Mouse (Mus musculus) lung, postnatal 36 days (tissue): ENCODE measurements around the gene Mbd5.

Source experiments
- DNase-seq: peaks from one replicate; pipeline ENCODE4 v3.0.0; 2022; ENCODE audit warnings: mixed read lengths

Gene Mbd5

GRCm38 (mm10) chr2:49354066-49354465 is 404.8 kb downstream of the Mbd5 start:
- DNase-seq = no peak

GRCm38 (mm10) chr2:49355867-49356266 is 406.6 kb downstream of the Mbd5 start:
- peak; percentile 37 for DNase-seq

GRCm38 (mm10) chr2:49358128-49358814 is 409.0 kb downstream of the Mbd5 start:
- no peak for DNase-seq

GRCm38 (mm10) chr2:49358839-49359520 is 409.7 kb downstream of the Mbd5 start:
- DNase-seq = peak; percentile 75

- DNase-seq = no peak
These were observed 410.4 kb downstream of the Mbd5 start for GRCm38 (mm10) chr2:49359706-49360105.

- DNase-seq = no peak
These were observed 415.2 kb downstream of the Mbd5 start for GRCm38 (mm10) chr2:49364546-49364945.

GRCm38 (mm10) chr2:49366878-49367545 is 417.7 kb downstream of the Mbd5 start:
- DNase-seq = no peak

- DNase-seq = no peak
These were observed 418.2 kb downstream of the Mbd5 start for GRCm38 (mm10) chr2:49367546-49367917.

- DNase-seq = no peak
These were observed 422.3 kb downstream of the Mbd5 start for GRCm38 (mm10) chr2:49371632-49372031.

GRCm38 (mm10) chr2:49372586-49372985 is 423.3 kb downstream of the Mbd5 start:
- no peak for DNase-seq
